Mouse (Mus musculus) kidney, embryonic 14.5 days (tissue): ENCODE results near the gene Thop1. TPM values are rescaled to one million over a fixed set of nuclear protein-coding genes. Genes with fewer than 3 reads are reported as not detected.
"Not testable (repeated sequence)": the region's sequence is repeated elsewhere in the genome, so short reads cannot be mapped to it uniquely, and the experiment has no call there.

Experiments used
- ATAC-seq: fragments of 200-750 bp; cut with Nextera tagmentation; 2 replicates; pipeline ENCODE4 v1.8.0; 2017; ENCODE audit warnings: moderate number of reproducible peaks, mild to moderate bottlenecking, moderate TSS enrichment, moderate library complexity; ENCODE audit not compliant: low FRiP score, low TSS enrichment
- H3K27ac ChIP-seq: fragments of 300-500 bp; sonication (generic); 2 replicates; pipeline ENCODE4 v1.5.1; 2014; ENCODE audit warnings: low read depth, mild to moderate bottlenecking, low read length, moderate library complexity, mixed read lengths
- H3K27me3 ChIP-seq: fragments of 300-500 bp; sonication (generic); 2 replicates; pipeline ENCODE4 v1.6.1; 2014; ENCODE audit warnings: mild to moderate bottlenecking, low read length; ENCODE audit not compliant: control insufficient read depth, insufficient read depth
- H3K36me3 ChIP-seq: fragments of 300-500 bp; sonication (generic); 2 replicates; pipeline ENCODE4 v1.6.1; 2014; ENCODE audit warnings: low read length, mixed read lengths; ENCODE audit not compliant: control insufficient read depth, insufficient read depth
- H3K4me1 ChIP-seq: fragments of 300-500 bp; sonication (generic); 2 replicates; pipeline ENCODE4 v1.6.1; 2014; ENCODE audit warnings: low read length, mixed read lengths; ENCODE audit not compliant: control insufficient read depth, insufficient read depth
- H3K4me2 ChIP-seq: fragments of 300-500 bp; sonication (generic); replicated peaks from 2 replicates; pipeline ENCODE4 v1.6.1; 2014; ENCODE audit warnings: low read depth, mild to moderate bottlenecking, low read length
- H3K4me3 ChIP-seq: fragments of 300-500 bp; sonication (generic); 2 replicates; pipeline ENCODE4 v1.5.1; 2014; ENCODE audit warnings: mild to moderate bottlenecking, low read length
- H3K9ac ChIP-seq: fragments of 300-500 bp; sonication (generic); 2 replicates; pipeline ENCODE4 v1.6.1; 2014; ENCODE audit warnings: low read depth, mild to moderate bottlenecking, low read length, moderate library complexity
- H3K9me3 ChIP-seq: fragments of 300-500 bp; sonication (generic); 2 replicates; pipeline ENCODE4 v1.6.1; 2016; ENCODE audit warnings: low read length; ENCODE audit not compliant: control insufficient read depth
- WGBS: fragments of 180-500 bp; shearing (Covaris S2); extraction: QIAGEN DNeasy Blood & Tissue Kit; methylation state at CpG from one replicate; pipeline ENCODE4 v1.1.7; 2014; 5-methylcytosine and 5-hydroxymethylcytosine counted together
- polyA plus RNA-seq: library from polyadenylated mRNA; unstranded; fragments of >200 nt; fragmentation: Nextera tagmentation; extraction: Ambion mirVana; gene quantifications from 2 replicates; pipeline ENCODE4 v1.2.1, GENCODE M21; 2014

The Thop1 gene
- polyA plus RNA-seq, 1 experiment from 2014 or later, result 58.9 TPM

DNA sequence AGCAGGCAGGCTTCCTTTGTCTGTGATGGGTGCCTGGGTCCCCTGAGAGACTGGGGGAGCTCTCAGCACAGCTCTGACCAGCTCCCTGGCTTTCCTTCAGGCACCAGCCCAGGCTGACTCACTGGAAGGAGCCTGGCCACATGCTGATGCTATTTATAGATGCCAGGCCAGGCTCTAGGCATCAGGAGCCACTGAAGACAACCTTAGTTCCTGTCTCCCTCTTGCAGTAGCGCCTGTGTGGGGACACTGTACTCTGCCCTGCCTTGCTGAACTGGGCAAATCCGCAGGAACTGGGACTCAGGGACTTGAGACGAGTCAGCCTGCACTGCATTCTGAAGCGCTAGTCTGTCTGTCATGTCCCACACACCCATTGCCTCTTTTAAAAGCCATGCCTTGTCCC lies 42.5 kb upstream of the Thop1 start:
- Histone ChIP-seq H3K9me3 (no peaks in the 10 kb centered on the region), H3K36me3 (peaks cover 9% of the 10 kb centered on the region), H3K9ac (no peak overlapping the region), H3K4me1 (0 out of 2 replicates have a peak, but pooled peaks cover 7% of the 10 kb centered on the region), H3K27ac (no peak overlapping the region), H3K4me3 (no peak overlapping the region), H3K27me3 (peaks cover 21% of the 10 kb centered on the region), H3K4me2 (no peak overlapping the region)
- ATAC-seq, result no peak
- 68% methylated on average over 4 of the region's 4 CpGs for WGBS

DNA sequence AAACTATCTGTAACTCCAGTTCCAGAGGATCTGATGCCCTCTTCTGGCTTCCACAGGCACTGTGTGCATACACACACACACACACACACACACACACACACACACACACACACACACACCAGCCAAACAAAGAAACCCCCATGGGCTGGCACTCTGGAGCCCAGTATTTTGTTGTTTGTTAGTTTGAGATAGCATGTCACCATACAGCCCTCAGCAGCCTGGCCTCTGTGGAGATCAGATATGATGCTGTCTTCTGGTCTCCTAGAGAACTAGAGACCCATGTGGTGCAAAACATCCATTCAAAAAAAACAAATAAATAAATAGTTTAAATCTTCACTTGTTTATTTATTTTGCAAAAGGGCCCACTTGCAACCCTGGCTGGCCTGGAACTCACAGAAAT lies 41.6 kb upstream of the Thop1 start:
- H3K27me3 ChIP-seq, result peaks cover 17% of the 10 kb centered on the region
- no peak for ATAC-seq
- no peaks in the 10 kb centered on the region for H3K9me3 ChIP-seq
- H3K27ac ChIP-seq, result no peak overlapping the region
- no peak overlapping the region for H3K4me3 ChIP-seq
- no peak overlapping the region for H3K4me2 ChIP-seq
- H3K36me3 ChIP-seq, result peaks cover 14% of the 10 kb centered on the region
- 0 out of 2 replicates have a peak, but pooled peaks cover 7% of the 10 kb centered on the region for H3K4me1 ChIP-seq
- H3K9ac ChIP-seq, result no peak overlapping the region

DNA sequence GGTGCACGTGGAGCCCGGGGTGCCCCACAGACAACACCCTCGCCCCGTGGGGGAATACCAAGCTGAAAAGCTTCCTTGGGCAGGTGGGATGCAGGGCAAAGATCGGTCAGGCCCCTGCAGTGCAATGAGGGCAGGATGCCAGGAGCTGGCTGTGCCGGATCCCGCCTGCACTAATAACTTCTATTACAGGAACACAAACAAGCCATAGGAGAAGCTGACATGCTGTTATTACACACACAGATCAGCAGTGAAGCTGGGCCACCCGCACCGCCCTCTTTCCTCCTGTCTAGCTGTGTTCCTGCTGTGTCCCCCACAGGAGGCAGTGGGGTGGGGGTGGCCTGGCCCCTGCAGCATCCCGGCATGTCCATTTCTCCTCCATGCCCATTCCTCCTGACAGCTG lies 40.8 kb upstream of the Thop1 start:
- Histone ChIP-seq H3K9ac (no peak overlapping the region), H3K27ac (no peak overlapping the region), H3K36me3 (peaks cover 14% of the 10 kb centered on the region), H3K4me3 (no peak overlapping the region), H3K4me2 (no peak overlapping the region), H3K27me3 (peaks cover 17% of the 10 kb centered on the region), H3K4me1 (0 out of 2 replicates have a peak, but pooled peaks cover 7% of the 10 kb centered on the region), H3K9me3 (no peaks in the 10 kb centered on the region)
- ATAC-seq, result no peak
- 75% methylated on average over 10 of the region's 10 CpGs for WGBS

DNA sequence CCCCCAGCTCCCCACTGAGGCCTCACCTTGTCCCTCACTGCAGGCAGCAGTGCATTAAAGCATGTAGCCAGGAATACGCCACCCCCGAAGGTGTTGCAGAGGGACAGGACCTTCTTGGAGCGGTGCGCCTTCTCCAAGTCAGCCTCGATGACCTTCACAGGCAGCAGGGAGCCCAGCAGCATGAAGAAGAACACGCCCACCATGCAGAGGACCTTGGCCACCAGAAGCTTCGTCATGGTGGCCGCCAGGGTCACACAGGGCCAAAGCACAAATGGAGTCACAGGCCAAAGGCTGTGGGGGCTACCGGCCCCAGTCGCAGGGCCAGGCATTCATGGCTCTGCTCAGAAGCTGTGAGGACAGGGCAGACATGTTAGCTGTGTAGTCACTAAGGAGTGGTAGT lies 36.2 kb upstream of the Thop1 start:
- no peaks in the 10 kb centered on the region for H3K9me3 ChIP-seq
- no peak overlapping the region for H3K27ac ChIP-seq
- no peak overlapping the region for H3K4me2 ChIP-seq
- no peak overlapping the region for H3K4me3 ChIP-seq
- H3K36me3 ChIP-seq, result peaks cover 14% of the 10 kb centered on the region
- 74% methylated on average over 10 of the region's 10 CpGs for WGBS
- H3K27me3 ChIP-seq, result no peaks in the 10 kb centered on the region
- H3K9ac ChIP-seq, result no peak overlapping the region
- no peaks in the 10 kb centered on the region for H3K4me1 ChIP-seq
- no peak for ATAC-seq

DNA sequence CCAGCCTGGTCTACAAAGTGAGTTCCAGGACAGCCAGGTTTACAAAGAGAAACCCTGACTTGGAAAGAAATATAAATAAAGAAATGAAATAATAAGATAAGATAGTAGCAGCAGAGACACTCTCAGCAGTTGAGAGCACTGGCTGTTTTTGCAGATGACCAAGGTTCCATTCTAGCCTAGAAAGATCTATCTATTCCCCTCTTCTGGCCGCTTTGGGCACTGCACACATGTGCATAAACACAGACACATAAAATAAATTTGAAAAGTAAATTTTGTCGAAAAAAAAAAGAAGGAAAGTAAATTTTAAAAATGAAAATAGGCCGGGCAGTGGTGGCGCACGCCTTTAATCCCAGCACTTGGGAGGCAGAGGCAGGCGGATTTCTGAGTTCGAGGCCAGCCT lies 33.6 kb upstream of the Thop1 start:
- no peak for ATAC-seq
- WGBS, result 80% methylated on average over 7 of the region's 7 CpGs
- Histone ChIP-seq H3K4me2 (no peak overlapping the region), H3K27me3 (no peaks in the 10 kb centered on the region), H3K27ac (no peak overlapping the region), H3K9me3 (no peaks in the 10 kb centered on the region), H3K36me3 (peaks cover 8% of the 10 kb centered on the region), H3K4me3 (no peak overlapping the region), H3K4me1 (no peaks in the 10 kb centered on the region), H3K9ac (no peak overlapping the region)

DNA sequence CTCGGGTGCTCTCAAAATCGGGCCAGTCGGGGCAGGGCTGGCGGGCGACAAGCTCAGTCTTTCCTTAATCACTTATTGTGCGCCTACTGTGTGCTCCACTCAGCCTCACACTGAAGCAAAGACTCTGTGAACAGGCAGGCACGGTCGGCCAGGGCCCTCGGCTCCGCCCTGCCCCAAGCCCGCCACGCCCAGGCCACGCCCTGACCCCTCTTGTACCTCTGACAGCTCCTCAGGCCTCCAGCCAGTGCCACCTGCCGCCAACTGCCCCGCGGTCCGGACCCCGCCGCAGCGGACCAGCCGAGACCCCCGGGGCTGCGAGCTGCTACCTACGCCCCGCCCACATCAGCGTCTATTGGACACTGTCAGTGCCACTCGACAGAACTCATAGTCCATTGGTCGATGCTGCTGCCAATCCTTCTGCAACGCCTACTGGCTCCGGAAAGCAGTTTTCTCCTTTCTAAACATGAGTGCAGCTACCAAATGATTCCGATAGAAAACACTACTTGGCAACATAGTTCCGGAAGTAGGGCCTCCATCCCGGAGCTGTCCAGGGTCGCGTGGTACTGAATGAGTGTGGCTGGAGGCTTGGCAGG lies 32.8 kb upstream of the Thop1 start, which contains the start of gene Slc39a3:
Gene Slc39a3, minus strand, starts transcription at position 439 of the 593 bp plus-strand sequence.
- peak; percentile 99 for ATAC-seq
- no peak within 1 kb of the TSS for H3K27ac ChIP-seq
- no peaks in the 10 kb centered on the region for H3K27me3 ChIP-seq
- H3K36me3 ChIP-seq, result peaks cover 5% of the 10 kb centered on the region; the same call in 1 of the 2 replicates
- peak within 1 kb of the TSS; percentile 61; the same call in 1 of the 2 replicates for H3K9ac ChIP-seq
- no peaks in the 10 kb centered on the region for H3K4me1 ChIP-seq
- WGBS, result 1% methylated on average over 35 of the region's 35 CpGs
- H3K4me3 ChIP-seq, result peak within 1 kb of the TSS; percentile 59
- no peaks in the 10 kb centered on the region for H3K9me3 ChIP-seq
- peak within 1 kb of the TSS; percentile 54 for H3K4me2 ChIP-seq

DNA sequence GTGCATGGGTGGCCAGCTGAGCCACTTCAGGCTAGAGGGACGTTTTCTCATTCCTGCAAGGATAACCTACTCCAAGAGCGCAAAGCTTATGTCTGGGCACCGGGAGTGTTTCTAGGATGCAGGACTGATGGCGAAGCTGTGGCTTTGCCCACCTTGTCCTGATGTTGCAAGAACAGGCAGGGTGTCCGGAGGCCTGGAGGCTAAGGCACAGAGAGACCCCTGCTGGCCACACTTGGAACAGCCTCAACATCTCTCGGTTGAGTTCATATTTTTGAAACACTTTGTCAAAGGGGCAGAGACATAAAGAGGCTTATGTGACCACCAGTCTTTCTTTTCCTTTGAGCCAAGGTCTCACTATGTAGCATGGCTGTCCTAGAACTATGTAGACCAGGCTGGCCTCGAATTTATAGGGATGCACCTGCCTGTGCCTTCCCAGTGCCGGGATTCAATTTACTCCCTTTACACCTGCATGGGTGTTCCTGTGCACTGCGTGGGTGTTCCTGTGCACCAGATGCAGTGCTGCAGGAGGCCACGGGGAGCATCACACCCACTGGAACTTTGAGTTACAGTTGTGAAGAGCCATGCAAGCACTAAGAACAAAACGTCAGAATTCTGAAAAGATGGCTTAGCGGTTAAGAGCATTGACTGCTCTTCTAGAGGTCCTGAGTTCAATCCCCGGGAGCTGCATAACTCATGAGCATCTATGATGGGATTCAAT lies 28.2 kb upstream of the Thop1 start:
- no peak overlapping the region for H3K4me2 ChIP-seq
- 36% methylated on average over 13 of the region's 13 CpGs for WGBS
- no peak overlapping the region for H3K9ac ChIP-seq
- no peak overlapping the region for H3K27ac ChIP-seq
- no peaks in the 10 kb centered on the region for H3K9me3 ChIP-seq
- H3K4me1 ChIP-seq, result no peaks in the 10 kb centered on the region
- H3K27me3 ChIP-seq, result no peaks in the 10 kb centered on the region
- no peak for ATAC-seq
- peaks cover 33% of the 10 kb centered on the region for H3K36me3 ChIP-seq
- no peak overlapping the region for H3K4me3 ChIP-seq

DNA sequence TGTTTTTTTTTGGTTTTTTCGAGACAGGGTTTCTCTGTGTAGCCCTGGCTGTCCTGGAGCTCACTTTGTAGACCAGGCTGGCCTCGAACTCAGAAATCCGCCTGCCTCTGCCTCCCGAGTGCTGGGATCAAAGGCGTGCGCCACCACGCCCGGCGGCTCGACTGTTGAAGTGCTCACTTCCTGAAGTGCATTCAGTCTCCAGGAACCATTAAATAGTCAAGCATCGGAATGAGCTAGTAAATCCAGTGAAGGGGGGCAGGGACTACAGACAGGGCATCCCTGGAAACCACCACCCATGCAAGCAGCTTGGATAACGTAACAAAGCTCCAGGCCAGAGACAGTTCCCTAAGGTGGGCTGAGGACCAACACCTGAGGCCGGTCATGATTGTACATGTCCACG lies 24.6 kb upstream of the Thop1 start:
- H3K9me3 ChIP-seq, H3K27me3 ChIP-seq, H3K4me3 ChIP-seq, H3K27ac ChIP-seq, H3K4me1 ChIP-seq, H3K4me2 ChIP-seq, ATAC-seq, H3K9ac ChIP-seq: not testable (repeated sequence)
- WGBS, result 89% methylated on average over 14 of the region's 14 CpGs
- peaks cover 69% of the 10 kb centered on the region for H3K36me3 ChIP-seq

DNA sequence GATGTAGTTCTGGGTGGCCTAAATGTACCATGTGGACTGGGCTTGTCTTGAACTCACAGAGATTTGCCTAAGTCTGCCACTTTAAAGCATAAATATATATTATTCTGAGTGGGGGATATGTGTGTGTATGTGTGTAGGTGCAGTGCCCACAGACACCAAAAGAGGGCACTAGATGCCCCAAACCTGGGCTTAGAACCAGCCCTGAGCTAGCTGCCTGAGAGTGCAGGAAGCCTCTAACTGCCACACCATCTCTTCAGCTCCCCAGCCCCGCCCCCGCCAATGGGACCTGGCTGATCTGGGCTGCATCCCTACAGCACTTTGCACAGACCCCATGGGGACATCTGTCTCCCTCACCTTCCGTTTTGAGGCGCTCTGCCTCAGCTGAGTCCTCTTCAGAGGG lies 19.2 kb upstream of the Thop1 start:
- Histone ChIP-seq H3K9ac (no peak overlapping the region), H3K27ac (no peak overlapping the region), H3K4me2 (no peak overlapping the region), H3K4me1 (no peaks in the 10 kb centered on the region), H3K36me3 (peaks cover 67% of the 10 kb centered on the region), H3K9me3 (no peaks in the 10 kb centered on the region), H3K27me3 (no peaks in the 10 kb centered on the region), H3K4me3 (no peak overlapping the region)
- WGBS, result 95% methylated on average over 4 of the region's 4 CpGs
- ATAC-seq, result no peak
